9 mouse cellular contexts compared by ENCODE assay signal in the genomic region with DNA sequence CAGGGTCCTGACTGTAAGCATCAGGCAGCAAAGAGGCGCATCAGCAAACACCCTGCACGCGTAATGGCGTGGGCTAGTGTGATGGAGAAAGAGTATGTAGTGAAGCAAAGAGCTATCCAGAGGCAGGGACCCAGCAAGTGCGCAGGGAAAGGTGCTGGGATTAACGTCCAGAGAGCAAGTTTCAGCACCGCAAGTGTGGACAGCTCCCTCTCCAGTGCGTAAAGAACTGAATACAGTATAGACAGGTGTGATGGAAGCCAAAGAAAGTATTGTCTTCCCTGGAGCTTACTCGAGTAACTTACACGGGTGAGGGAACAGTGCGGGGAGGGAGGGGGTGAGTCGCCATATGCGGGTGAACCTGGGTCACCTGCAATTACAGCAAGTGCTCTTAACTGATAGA.
A peak's percentile ranks its signal among the peaks of the same experiment; 100 is the strongest.
DNase-seq lines count a peak whose midpoint lies in the region; ATAC-seq lines count a peak whose summit lies in the region.
"Had no signal": no experiment of that assay in that cellular context is flagged by ENCODE, and none has a peak within 500 bp of the region (broad histone marks: within the 10 kb centered on the region; RNA-seq: fewer than 3 reads in every experiment).

No protein-coding gene starts in this region.

- ATAC-seq in forebrain, embryonic 11.5 days (replicated peaks; ENCODE audit: low FRiP score): no peak
- ATAC-seq in forebrain, embryonic 15.5 days (replicated peaks): no peak
- no peak for ATAC-seq in hindbrain, embryonic 11.5 days (ENCODE audit: low FRiP score)
- ATAC-seq in megakaryocyte-erythroid progenitor cell, adult 5-6 weeks (replicated peaks; ENCODE audit: low FRiP score, low TSS enrichment, poor library complexity, severe bottlenecking): 0 out of 2 replicates have a peak, but pooled peaks have one; percentile 47
- no peak for ATAC-seq in granulocyte monocyte progenitor cell, adult 5-6 weeks (replicated peaks; ENCODE audit: poor library complexity, severe bottlenecking)

- H3K9me3 ChIP-seq in forebrain, embryonic 11.5 days (ENCODE audit: control insufficient read depth, low read length): no peaks in the 10 kb centered on the region
- H3K9me3 ChIP-seq in forebrain, embryonic 15.5 days: no peaks in the 10 kb centered on the region
- no peaks in the 10 kb centered on the region for H3K9me3 ChIP-seq in hindbrain, embryonic 11.5 days (ENCODE audit: control insufficient read depth, low read length)
- H3K9me3 ChIP-seq: limb, embryonic 12.5 days had no signal

- peak; percentile 75 for DNase-seq in forebrain, embryonic 11.5 days (ENCODE audit: low spot score)
- peak; percentile 5 for DNase-seq in Muller cell, postnatal 12 days (ENCODE audit: inconsistent ontology term)
- peak; percentile 70 for DNase-seq in hindbrain, embryonic 11.5 days (ENCODE audit: low spot score)
- no peak for DNase-seq in spleen, adult 18-20 months
- DNase-seq in right cerebral cortex, postnatal 36 days (ENCODE audit: low spot score in 2 of 2): no peak

- no peaks in the 10 kb centered on the region for H3K27me3 ChIP-seq in forebrain, embryonic 11.5 days (ENCODE audit: control insufficient read depth, insufficient read depth, low read length)
- H3K27me3 ChIP-seq in forebrain, embryonic 15.5 days: no peaks in the 10 kb centered on the region
- H3K27me3 ChIP-seq in hindbrain, embryonic 11.5 days (ENCODE audit: control insufficient read depth, insufficient read depth, low read length): 0 out of 2 replicates have a peak, but pooled peaks cover 2% of the 10 kb centered on the region
- H3K27me3 ChIP-seq: limb, embryonic 12.5 days had no signal

- no peak overlapping the region for H3K27ac ChIP-seq in forebrain, embryonic 11.5 days (ENCODE audit: low read depth, low read length)
- no peak overlapping the region for H3K27ac ChIP-seq in forebrain, embryonic 15.5 days (replicated peaks)
- no peak overlapping the region for H3K27ac ChIP-seq in hindbrain, embryonic 11.5 days (ENCODE audit: low read depth, low read length)
- H3K27ac ChIP-seq: limb, embryonic 12.5 days had no signal

- H3K4me2 ChIP-seq in forebrain, embryonic 11.5 days (ENCODE audit: low read depth, low read length, severe bottlenecking): no peak overlapping the region
- no peak overlapping the region for H3K4me2 ChIP-seq in forebrain, embryonic 15.5 days (replicated peaks)
- no peak overlapping the region for H3K4me2 ChIP-seq in hindbrain, embryonic 11.5 days (replicated peaks; ENCODE audit: low read depth, low read length)
- H3K4me2 ChIP-seq: limb, embryonic 12.5 days had no signal

- H3K36me3 ChIP-seq in forebrain, embryonic 11.5 days (ENCODE audit: control insufficient read depth, insufficient read depth, low read length): no peaks in the 10 kb centered on the region
- no peaks in the 10 kb centered on the region for H3K36me3 ChIP-seq in forebrain, embryonic 15.5 days
- H3K36me3 ChIP-seq in hindbrain, embryonic 11.5 days (ENCODE audit: control insufficient read depth, insufficient read depth, low read length): no peaks in the 10 kb centered on the region
- H3K36me3 ChIP-seq: limb, embryonic 12.5 days had no signal

- peaks cover 8% of the 10 kb centered on the region; the same call in 1 of the 2 replicates for H3K4me1 ChIP-seq in forebrain, embryonic 11.5 days (replicated peaks; ENCODE audit: control insufficient read depth, insufficient read depth, low read length)
- peaks cover 17% of the 10 kb centered on the region for H3K4me1 ChIP-seq in forebrain, embryonic 15.5 days
- H3K4me1 ChIP-seq in hindbrain, embryonic 11.5 days (replicated peaks; ENCODE audit: control insufficient read depth, insufficient read depth, low read length): no peaks in the 10 kb centered on the region
- H3K4me1 ChIP-seq: limb, embryonic 12.5 days had no signal

- H3K4me3 ChIP-seq in forebrain, embryonic 11.5 days (ENCODE audit: low read depth, low read length): no peak overlapping the region
- H3K4me3 ChIP-seq in forebrain, embryonic 15.5 days: no peak overlapping the region
- no peak overlapping the region for H3K4me3 ChIP-seq in hindbrain, embryonic 11.5 days (ENCODE audit: low read depth, low read length)
- H3K4me3 ChIP-seq: limb, embryonic 12.5 days had no signal

- WGBS in forebrain, embryonic 11.5 days: 47% methylated on average over 13 of the region's 13 CpGs
- WGBS in forebrain, embryonic 15.5 days: 37% methylated on average over 13 of the region's 13 CpGs
- WGBS in hindbrain, embryonic 11.5 days: 39% methylated on average over 13 of the region's 13 CpGs

- no peak overlapping the region for H3K9ac ChIP-seq in forebrain, embryonic 11.5 days (ENCODE audit: low read length)
- no peak overlapping the region for H3K9ac ChIP-seq in forebrain, embryonic 15.5 days (replicated peaks)
- H3K9ac ChIP-seq in hindbrain, embryonic 11.5 days (ENCODE audit: low read depth, low read length): no peak overlapping the region
- H3K9ac ChIP-seq: limb, embryonic 12.5 days had no signal

Comparison
In these comparisons a context has a peak if more than half of its experiments do, and no peak if none do; other contexts are left out.
1. DNase-seq: peak in forebrain, embryonic 11.5 days (single experiment), Muller cell, postnatal 12 days (single experiment) and hindbrain, embryonic 11.5 days (single experiment); none in spleen, adult 18-20 months (0 of 2) and right cerebral cortex, postnatal 36 days (0 of 2).